Mouse (Mus musculus) olfactory bulb, adult 2 months (tissue): Measurements from ENCODE around the gene Chac1.

Source experiments
- CTCF ChIP-seq: fragments of 200-500 bp; IDR thresholded peaks from 2 replicates; pipeline ENCODE4 v1.5.1; 2012; ENCODE audit warnings: low read depth, mild to moderate bottlenecking, low read length, moderate library complexity; ENCODE audit not compliant: insufficient read depth
- POLR2A ChIP-seq: fragments of 200-500 bp; IDR thresholded peaks from 2 replicates; pipeline ENCODE4 v1.6.1; 2012; ENCODE audit warnings: mild to moderate bottlenecking, low read depth, low read length, moderate library complexity; ENCODE audit not compliant: insufficient read depth

GRCm38 (mm10) chr2:119324576-119325318, 26.3 kb upstream of the Chac1 start:
- no peak for TF ChIP-seq CTCF
- TF ChIP-seq POLR2A: no peak
